ENCODE assay signal across 24 mouse cellular contexts in the genomic region with DNA sequence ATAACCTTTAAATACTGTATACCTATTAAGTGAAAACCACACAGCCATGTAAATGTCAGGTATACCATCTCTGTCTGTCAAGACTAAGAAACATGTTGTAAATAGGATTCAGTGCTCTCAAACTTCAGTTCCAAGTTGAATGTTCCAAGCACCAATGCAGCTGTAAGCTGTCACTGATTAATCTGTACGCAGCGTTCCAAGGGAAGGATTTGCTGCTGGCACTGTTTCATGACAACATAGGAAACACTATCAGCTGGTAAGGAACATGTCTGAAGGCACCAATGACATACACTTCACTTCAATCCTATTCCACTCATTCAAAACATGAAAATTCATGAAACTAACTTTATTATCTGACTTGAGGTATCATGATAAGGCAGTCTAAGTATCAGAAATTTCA. TPM values are rescaled to one million over a fixed set of nuclear protein-coding genes. Genes with fewer than 3 reads are reported as not detected.
A peak's percentile ranks its signal among the peaks of the same experiment; 100 is the strongest.
DNase-seq lines count a peak whose midpoint lies in the region; ATAC-seq and TF ChIP-seq lines count a peak whose summit lies in the region.
"Had no signal": no experiment of that assay in that cellular context is flagged by ENCODE, and none has a peak within 500 bp of the region (broad histone marks: within the 10 kb centered on the region; RNA-seq: fewer than 3 reads in every experiment).

No protein-coding gene starts in this region.

- peak; percentile 91 for DNase-seq in heart, adult 11 months
- DNase-seq in heart, adult 2 months: no peak
- DNase-seq in kidney, adult 2 months: peak; percentile 54
- DNase-seq in kidney, postnatal 10 days: no peak
- DNase-seq in brain, embryonic 14.5 days (ENCODE audit: low read depth): peak; percentile 11
- DNase-seq in kidney, postnatal 14 days: peak; percentile 32
- no peak for DNase-seq in left cerebral cortex, adult 9 months (ENCODE audit: low spot score in 2 of 2)
- DNase-seq: adrenal gland, adult 8-10 months; adrenal gland, postnatal 36 days; cerebellum, adult 11 months; cerebellum, adult 9-10 months; cerebellum, postnatal 36 days; heart, postnatal 36 days had no signal

- intact Hi-C loops in heart, adult 2 months (cut with DNase I): loop anchor here (5.0 kb wide), 1 partner anchor 126 kb away; no protein-coding TSS in a partner anchor

- H3K4me2 ChIP-seq in neural tube, embryonic 15.5 days: no peak overlapping the region
- H3K4me2 ChIP-seq: embryonic facial prominence, embryonic 15.5 days; heart, embryonic 12.5 days; hindbrain, embryonic 12.5 days had no signal

- ATAC-seq in neural tube, embryonic 15.5 days (ENCODE audit: low FRiP score): no peak
- ATAC-seq: forebrain, embryonic 14.5 days; hindbrain, embryonic 16.5 days; inflammation-experienced regulatory T-cells, adult 6 months had no signal

- H3K27ac ChIP-seq in heart, adult 2 months: no peak overlapping the region
- no peak overlapping the region for H3K27ac ChIP-seq in kidney, adult 2 months (ENCODE audit: insufficient read depth, low read depth, low read length)
- H3K27ac ChIP-seq in neural tube, embryonic 15.5 days (replicated peaks): no peak overlapping the region
- H3K27ac ChIP-seq: embryonic facial prominence, embryonic 15.5 days; forebrain, embryonic 10.5 days; hindbrain, embryonic 12.5 days had no signal

- no peak for TF ChIP-seq CTCF in heart, adult 2 months (IDR thresholded peaks at IDR 0.05)
- no peak for TF ChIP-seq CTCF in kidney, adult 2 months (conservative IDR thresholded peaks at IDR 0.05; ENCODE audit: insufficient read depth, insufficient read length, low read depth, low read length)
- no peak for TF ChIP-seq CTCF in brain, embryonic 14.5 days (IDR thresholded peaks at IDR 0.05; ENCODE audit: borderline replicate concordance, extremely low read depth, insufficient read depth, insufficient read length)

- no peak for TF ChIP-seq EP300 in heart, adult 2 months (IDR thresholded peaks at IDR 0.05; ENCODE audit: insufficient read depth, low read depth, low read length)

- 32% methylated on average over 2 of the region's 2 CpGs for WGBS in heart, adult 2 months
- 24% methylated on average over 2 of the region's 2 CpGs for WGBS in kidney, adult 2 months
- 86% methylated on average over 2 of the region's 2 CpGs for WGBS in neural tube, embryonic 15.5 days

- no peaks in the 10 kb centered on the region for H3K79me2 ChIP-seq in heart, adult 2 months (replicated peaks; ENCODE audit: control insufficient read depth, insufficient read depth, low read length)

- no peak overlapping the region for H3K4me3 ChIP-seq in heart, adult 2 months
- no peak overlapping the region for H3K4me3 ChIP-seq in kidney, adult 2 months (ENCODE audit: insufficient read depth, low read depth, low read length)
- H3K4me3 ChIP-seq in neural tube, embryonic 15.5 days (replicated peaks): no peak overlapping the region
- H3K4me3 ChIP-seq: embryonic facial prominence, embryonic 15.5 days; erythroblast, embryonic 14.5 days; forebrain, embryonic 10.5 days; heart, embryonic 12.5 days; hindbrain, embryonic 12.5 days had no signal

- H3K27me3 ChIP-seq in heart, adult 2 months (ENCODE audit: control insufficient read depth, insufficient read depth, low read length): no peaks in the 10 kb centered on the region
- no peaks in the 10 kb centered on the region for H3K27me3 ChIP-seq in kidney, adult 2 months (replicated peaks; ENCODE audit: control insufficient read depth, insufficient read depth, low read length)
- no peaks in the 10 kb centered on the region for H3K27me3 ChIP-seq in neural tube, embryonic 15.5 days (replicated peaks)
- H3K27me3 ChIP-seq: CH12.LX; embryonic facial prominence, embryonic 15.5 days; heart, embryonic 12.5 days; hindbrain, embryonic 12.5 days had no signal

- no peaks in the 10 kb centered on the region for H3K9me3 ChIP-seq in neural tube, embryonic 15.5 days (replicated peaks)
- H3K9me3 ChIP-seq: embryonic facial prominence, embryonic 15.5 days; forebrain, embryonic 10.5 days; heart, embryonic 12.5 days; hindbrain, embryonic 12.5 days had no signal

- H3K4me1 ChIP-seq in heart, adult 2 months (ENCODE audit: control insufficient read depth, insufficient read depth, low read length): no peaks in the 10 kb centered on the region
- H3K4me1 ChIP-seq in kidney, adult 2 months (ENCODE audit: control insufficient read depth, insufficient read depth, low read length): no peaks in the 10 kb centered on the region; the same call in 1 of the 2 replicates
- H3K4me1 ChIP-seq in neural tube, embryonic 15.5 days: no peaks in the 10 kb centered on the region
- H3K4me1 ChIP-seq: embryonic facial prominence, embryonic 15.5 days; forebrain, embryonic 10.5 days; heart, embryonic 12.5 days; hindbrain, embryonic 12.5 days had no signal

- peaks cover 13% of the 10 kb centered on the region for H3K36me3 ChIP-seq in heart, adult 2 months (ENCODE audit: control insufficient read depth, insufficient read depth, low read length)
- no peaks in the 10 kb centered on the region; the same call in 1 of the 2 replicates for H3K36me3 ChIP-seq in kidney, adult 2 months (ENCODE audit: control insufficient read depth, insufficient read depth, low read length)
- H3K36me3 ChIP-seq in neural tube, embryonic 15.5 days: no peaks in the 10 kb centered on the region
- H3K36me3 ChIP-seq: hindbrain, embryonic 12.5 days had no signal

- no peak for TF ChIP-seq POLR2A in heart, adult 2 months (IDR thresholded peaks at IDR 0.05; ENCODE audit: insufficient read depth, low read depth, low read length)
- TF ChIP-seq POLR2A in kidney, adult 2 months (IDR thresholded peaks at IDR 0.05; ENCODE audit: low read depth, low read length): no peak
- TF ChIP-seq POLR2A in brain, embryonic 14.5 days (IDR thresholded peaks at IDR 0.05; ENCODE audit: borderline replicate concordance, extremely low read depth, insufficient read depth, insufficient read length, poor library complexity, severe bottlenecking): no peak

- no peak overlapping the region for H3K9ac ChIP-seq in heart, adult 2 months (ENCODE audit: low read depth, low read length)
- no peak overlapping the region for H3K9ac ChIP-seq in neural tube, embryonic 15.5 days (replicated peaks)
- H3K9ac ChIP-seq: embryonic facial prominence, embryonic 15.5 days; heart, embryonic 12.5 days; hindbrain, embryonic 12.5 days had no signal

RNA-seq across cellular contexts. Expression of gene Stk17b, which starts 18.9 kb away (rescaled TPM):
- total RNA-seq in heart, adult 2 months (2021): 10 to 100 TPM; 12.5 to 13.5 TPM
- polyA plus RNA-seq in heart, adult 2 months (2012; rRNA removed): 3.5 and 4.5 TPM in 2 replicates
- 1.8 and 4.1 TPM in 2 replicates for polyA plus RNA-seq in kidney, adult 2 months (2012; rRNA removed)
- polyA plus RNA-seq in brain, embryonic 14.5 days (2012; rRNA removed): 2.2 and 2.6 TPM in 2 replicates
- polyA plus RNA-seq in neural tube, embryonic 15.5 days (2015; fragmentation: Nextera tagmentation; extraction: Ambion mirVana): 6.1 and 10.4 TPM in 2 replicates

RNA-seq across cellular contexts. Expression of gene Dnah7a, which starts 59.5 kb away (rescaled TPM):
- total RNA-seq in heart, adult 2 months (2021): under 1 TPM in 1 of 2 experiments, not detected in 1; 0.14 TPM
- polyA plus RNA-seq in heart, adult 2 months (2012; rRNA removed): under 0.01 and 0.21 TPM in 2 replicates
- 0.02 TPM in 1 of 2 replicates, not detected in the other for polyA plus RNA-seq in kidney, adult 2 months (2012; rRNA removed)
- polyA plus RNA-seq in brain, embryonic 14.5 days (2012; rRNA removed): 7.8 and 10.7 TPM in 2 replicates
- 11.9 and 14.4 TPM in 2 replicates for polyA plus RNA-seq in neural tube, embryonic 15.5 days (2015; fragmentation: Nextera tagmentation; extraction: Ambion mirVana)
- total RNA-seq: gastrocnemius, adult 8-10 months had no signal
- polyA plus RNA-seq: erythroblast, embryonic 14.5 days had no signal

Comparison
In these comparisons a context has a peak if more than half of its experiments do, and no peak if none do; other contexts are left out.
1. DNase-seq: peak in heart, adult 11 months (single experiment), kidney, adult 2 months (single experiment), brain, embryonic 14.5 days (single experiment) and kidney, postnatal 14 days (single experiment); none in heart, adult 2 months (0 of 2), kidney, postnatal 10 days (single experiment) and left cerebral cortex, adult 9 months (0 of 2).